Mouse (Mus musculus): ENCODE results near the gene Cpne5.
A peak's percentile ranks its signal among the peaks of the same experiment; 100 is the strongest.

Cpne5 gene

GRCm38 (mm10) chr17:29168996-29169601 lies 68.9 kb downstream of the Cpne5 start:
- DNase-seq (ENCODE audit: low spot score in 2 of 2): no peak

- DNase-seq (ENCODE audit: low spot score in 2 of 2): peak in 1 of 2 experiments; percentile 27
These were observed 69.5 kb downstream of the Cpne5 start for GRCm38 (mm10) chr17:29168438-29168837.

GRCm38 (mm10) chr17:29167371-29167770 lies 70.6 kb downstream of the Cpne5 start:
- peak; percentile 92 to 93 for DNase-seq (ENCODE audit: low spot score in 2 of 2)

GRCm38 (mm10) chr17:29165967-29166578 lies 71.9 kb downstream of the Cpne5 start:
- DNase-seq (ENCODE audit: low spot score in 2 of 2): peak in 1 of 2 experiments; percentile 35

GRCm38 (mm10) chr17:29165452-29165851 lies 72.5 kb downstream of the Cpne5 start:
- peak; percentile 69 for DNase-seq (ENCODE audit: low spot score in 2 of 2)

GRCm38 (mm10) chr17:29164469-29165111 lies 73.4 kb downstream of the Cpne5 start:
- peak; percentile 56 to 57 for DNase-seq (ENCODE audit: low spot score in 2 of 2)

GRCm38 (mm10) chr17:29162334-29162733 lies 75.6 kb downstream of the Cpne5 start:
- peak; percentile 46 to 51 for DNase-seq (ENCODE audit: low spot score in 2 of 2)

- no peak for DNase-seq (ENCODE audit: low spot score in 2 of 2)
These were observed 78.1 kb downstream of the Cpne5 start for GRCm38 (mm10) chr17:29159743-29160455.

- no peak for DNase-seq (ENCODE audit: low spot score in 2 of 2)
These were observed 78.6 kb downstream of the Cpne5 start for GRCm38 (mm10) chr17:29159320-29159719.

GRCm38 (mm10) chr17:29158899-29159298 lies 79.1 kb downstream of the Cpne5 start:
- no peak for DNase-seq (ENCODE audit: low spot score in 2 of 2)

GRCm38 (mm10) chr17:29156866-29157265 lies 81.1 kb downstream of the Cpne5 start:
- DNase-seq (ENCODE audit: low spot score in 2 of 2): no peak

GRCm38 (mm10) chr17:29156396-29156795 lies 81.6 kb downstream of the Cpne5 start:
- DNase-seq (ENCODE audit: low spot score in 2 of 2): no peak

GRCm38 (mm10) chr17:29155355-29156135 lies 82.4 kb downstream of the Cpne5 start:
- DNase-seq (ENCODE audit: low spot score in 2 of 2): no peak

- no peak for DNase-seq (ENCODE audit: low spot score in 2 of 2)
These were observed 83.7 kb downstream of the Cpne5 start for GRCm38 (mm10) chr17:29154247-29154646.

GRCm38 (mm10) chr17:29152547-29152946 lies 85.4 kb downstream of the Cpne5 start:
- peak in 1 of 2 experiments; percentile 26 for DNase-seq (ENCODE audit: low spot score in 2 of 2)

GRCm38 (mm10) chr17:29149766-29150165 lies 88.2 kb downstream of the Cpne5 start:
- DNase-seq (ENCODE audit: low spot score in 2 of 2): no peak

- DNase-seq (ENCODE audit: low spot score in 2 of 2): no peak
These were observed 90.2 kb downstream of the Cpne5 start for GRCm38 (mm10) chr17:29147773-29148172.

- no peak for DNase-seq (ENCODE audit: low spot score in 2 of 2)
These were observed 90.7 kb downstream of the Cpne5 start for GRCm38 (mm10) chr17:29147273-29147672.

- peak; percentile 51 to 61 for DNase-seq (ENCODE audit: low spot score in 2 of 2)
These were observed 92.9 kb downstream of the Cpne5 start for GRCm38 (mm10) chr17:29145101-29145500.

- peak; percentile 64 to 71 for DNase-seq (ENCODE audit: low spot score in 2 of 2)
These were observed 94.7 kb downstream of the Cpne5 start for GRCm38 (mm10) chr17:29143266-29143665.

GRCm38 (mm10) chr17:29141577-29141976 lies 96.4 kb downstream of the Cpne5 start:
- DNase-seq (ENCODE audit: low spot score in 2 of 2): no peak

- DNase-seq (ENCODE audit: low spot score in 2 of 2): no peak
These were observed 100.1 kb downstream of the Cpne5 start for GRCm38 (mm10) chr17:29137906-29138305.
